Mouse (Mus musculus): Measurements from ENCODE around the gene Ern1. TPM values are rescaled to one million over a fixed set of nuclear protein-coding genes. Genes with fewer than 3 reads are reported as not detected.

Gene Ern1
- polyA plus RNA-seq, 1 experiment from 2014 or later = 7.6 TPM

- no peak overlapping the region for H3K9ac ChIP-seq (ENCODE audit: low read length)
- no peaks in the 10 kb centered on the region for H3K36me3 ChIP-seq (ENCODE audit: control insufficient read depth, insufficient read depth, low read length)
- no peak overlapping the region for H3K4me2 ChIP-seq (ENCODE audit: low read length)
- H3K4me3 ChIP-seq (ENCODE audit: low read depth, low read length) = no peak overlapping the region
- peaks cover 10% of the 10 kb centered on the region for H3K4me1 ChIP-seq (replicated peaks; ENCODE audit: control insufficient read depth, insufficient read depth, low read length)
- WGBS = 75% methylated on average over 5 of the region's 5 CpGs
- ATAC-seq (replicated peaks; ENCODE audit: low FRiP score, low TSS enrichment, low read depth) (peak; percentile 3; the same call in 1 of the 2 replicates), DNase-seq (ENCODE audit: low spot score) (no peak)
- no peaks in the 10 kb centered on the region for H3K9me3 ChIP-seq (ENCODE audit: control insufficient read depth, low read length)
- H3K27me3 ChIP-seq (replicated peaks; ENCODE audit: control insufficient read depth, insufficient read depth, low read length) = no peaks in the 10 kb centered on the region
- no peak overlapping the region for H3K27ac ChIP-seq (ENCODE audit: low read depth)
Measured at GRCm38 (mm10) chr11:106374979-106375378, 112.7 kb downstream of the Ern1 start.

- Histone ChIP-seq H3K9me3 (ENCODE audit: control insufficient read depth, low read length) (no peaks in the 10 kb centered on the region), H3K4me3 (ENCODE audit: low read depth, low read length) (no peak overlapping the region), H3K4me1 (replicated peaks; ENCODE audit: control insufficient read depth, insufficient read depth, low read length) (peaks cover 10% of the 10 kb centered on the region), H3K36me3 (ENCODE audit: control insufficient read depth, insufficient read depth, low read length) (no peaks in the 10 kb centered on the region), H3K27ac (ENCODE audit: low read depth) (no peak overlapping the region; the same call in 1 of the 2 replicates), H3K9ac (ENCODE audit: low read length) (no peak overlapping the region), H3K27me3 (replicated peaks; ENCODE audit: control insufficient read depth, insufficient read depth, low read length) (no peaks in the 10 kb centered on the region), H3K4me2 (ENCODE audit: low read length) (no peak overlapping the region; the same call in 1 of the 2 replicates)
- ATAC-seq (replicated peaks; ENCODE audit: low FRiP score, low TSS enrichment, low read depth) (peak; percentile 55), DNase-seq (ENCODE audit: low spot score) (peak; percentile 60)
- WGBS = 25% methylated on average over 9 of the region's 9 CpGs
Measured at GRCm38 (mm10) chr11:106374559-106374958, 113.1 kb downstream of the Ern1 start.

- no peaks in the 10 kb centered on the region for H3K9me3 ChIP-seq (ENCODE audit: control insufficient read depth, low read length)
- H3K4me2 ChIP-seq (ENCODE audit: low read length) = no peak overlapping the region
- no peak overlapping the region for H3K9ac ChIP-seq (ENCODE audit: low read length)
- no peaks in the 10 kb centered on the region for H3K36me3 ChIP-seq (ENCODE audit: control insufficient read depth, insufficient read depth, low read length)
- H3K4me3 ChIP-seq (ENCODE audit: low read depth, low read length) = no peak overlapping the region
- peaks cover 10% of the 10 kb centered on the region for H3K4me1 ChIP-seq (replicated peaks; ENCODE audit: control insufficient read depth, insufficient read depth, low read length)
- DNase-seq (ENCODE audit: low spot score) (no peak), ATAC-seq (replicated peaks; ENCODE audit: low FRiP score, low TSS enrichment, low read depth) (0 out of 2 replicates have a peak, but pooled peaks have one; percentile 40)
- no peaks in the 10 kb centered on the region for H3K27me3 ChIP-seq (replicated peaks; ENCODE audit: control insufficient read depth, insufficient read depth, low read length)
- WGBS = 38% methylated on average over 11 of the region's 11 CpGs
- H3K27ac ChIP-seq (ENCODE audit: low read depth) = no peak overlapping the region; the same call in 1 of the 2 replicates
Measured at GRCm38 (mm10) chr11:106373998-106374397, 113.7 kb downstream of the Ern1 start.

- H3K36me3 ChIP-seq (ENCODE audit: control insufficient read depth, insufficient read depth, low read length) = no peaks in the 10 kb centered on the region
- DNase-seq (ENCODE audit: low spot score) (peak; percentile 89), ATAC-seq (replicated peaks; ENCODE audit: low FRiP score, low TSS enrichment, low read depth) (no peak)
- no peaks in the 10 kb centered on the region for H3K9me3 ChIP-seq (ENCODE audit: control insufficient read depth, low read length)
- no peaks in the 10 kb centered on the region for H3K27me3 ChIP-seq (replicated peaks; ENCODE audit: control insufficient read depth, insufficient read depth, low read length)
- 8% methylated on average over 3 of the region's 3 CpGs for WGBS
- no peak overlapping the region for H3K27ac ChIP-seq (ENCODE audit: low read depth)
- H3K4me2 ChIP-seq (ENCODE audit: low read length) = no peak overlapping the region
- no peak overlapping the region for H3K4me3 ChIP-seq (ENCODE audit: low read depth, low read length)
- no peak overlapping the region for H3K9ac ChIP-seq (ENCODE audit: low read length)
- 0 out of 2 replicates have a peak, but pooled peaks cover 6% of the 10 kb centered on the region for H3K4me1 ChIP-seq (replicated peaks; ENCODE audit: control insufficient read depth, insufficient read depth, low read length)
Measured at GRCm38 (mm10) chr11:106366316-106366715, 121.3 kb downstream of the Ern1 start.

GRCm38 (mm10) chr11:106365366-106365765 lies 122.3 kb downstream of the Ern1 start, which contains the start of gene Prr29:
Prr29 (plus strand) TSS chr11:106365472.
- Histone ChIP-seq H3K27me3 (replicated peaks; ENCODE audit: control insufficient read depth, insufficient read depth, low read length) (no peaks in the 10 kb centered on the region), H3K4me3 (ENCODE audit: low read depth, low read length) (no peak within 1 kb of the TSS), H3K4me1 (replicated peaks; ENCODE audit: control insufficient read depth, insufficient read depth, low read length) (0 out of 2 replicates have a peak, but pooled peaks cover 6% of the 10 kb centered on the region), H3K4me2 (ENCODE audit: low read length) (no peak within 1 kb of the TSS), H3K27ac (ENCODE audit: low read depth) (no peak within 1 kb of the TSS), H3K9ac (ENCODE audit: low read length) (peak within 1 kb of the TSS; percentile 16; the same call in 1 of the 2 replicates), H3K9me3 (ENCODE audit: control insufficient read depth, low read length) (no peaks in the 10 kb centered on the region), H3K36me3 (ENCODE audit: control insufficient read depth, insufficient read depth, low read length) (no peaks in the 10 kb centered on the region)
- 62% methylated on average over 10 of the region's 10 CpGs for WGBS
- ATAC-seq (replicated peaks; ENCODE audit: low FRiP score, low TSS enrichment, low read depth) = no peak
- DNase-seq (ENCODE audit: low spot score) = no peak

- no peaks in the 10 kb centered on the region for H3K9me3 ChIP-seq (ENCODE audit: control insufficient read depth, low read length)
- H3K27me3 ChIP-seq (replicated peaks; ENCODE audit: control insufficient read depth, insufficient read depth, low read length) = no peaks in the 10 kb centered on the region
- peak overlapping the region; percentile 16; the same call in 1 of the 2 replicates for H3K9ac ChIP-seq (ENCODE audit: low read length)
- 8% methylated on average over 11 of the region's 11 CpGs for WGBS
- H3K27ac ChIP-seq (ENCODE audit: low read depth) = no peak overlapping the region
- H3K36me3 ChIP-seq (ENCODE audit: control insufficient read depth, insufficient read depth, low read length) = no peaks in the 10 kb centered on the region
- no peak overlapping the region for H3K4me2 ChIP-seq (ENCODE audit: low read length)
- H3K4me1 ChIP-seq (replicated peaks; ENCODE audit: control insufficient read depth, insufficient read depth, low read length) = 0 out of 2 replicates have a peak, but pooled peaks cover 6% of the 10 kb centered on the region
- DNase-seq (ENCODE audit: low spot score) (no peak), ATAC-seq (replicated peaks; ENCODE audit: low FRiP score, low TSS enrichment, low read depth) (no peak; the same call in 1 of the 2 replicates)
- H3K4me3 ChIP-seq (ENCODE audit: low read depth, low read length) = no peak overlapping the region
Measured at GRCm38 (mm10) chr11:106364712-106365111, 122.9 kb downstream of the Ern1 start.

- DNase-seq (ENCODE audit: low spot score) = no peak
- Histone ChIP-seq H3K27me3 (replicated peaks; ENCODE audit: control insufficient read depth, insufficient read depth, low read length) (no peaks in the 10 kb centered on the region), H3K4me3 (ENCODE audit: low read depth, low read length) (no peak overlapping the region), H3K36me3 (ENCODE audit: control insufficient read depth, insufficient read depth, low read length) (no peaks in the 10 kb centered on the region), H3K9ac (ENCODE audit: low read length) (no peak overlapping the region), H3K4me2 (ENCODE audit: low read length) (no peak overlapping the region), H3K9me3 (ENCODE audit: control insufficient read depth, low read length) (no peaks in the 10 kb centered on the region), H3K4me1 (replicated peaks; ENCODE audit: control insufficient read depth, insufficient read depth, low read length) (no peaks in the 10 kb centered on the region), H3K27ac (ENCODE audit: low read depth) (no peak overlapping the region)
- WGBS = 27% methylated on average over 5 of the region's 5 CpGs
- ATAC-seq (replicated peaks; ENCODE audit: low FRiP score, low TSS enrichment, low read depth) = no peak
Measured at GRCm38 (mm10) chr11:106359350-106359749, 128.3 kb downstream of the Ern1 start.

- ATAC-seq (replicated peaks; ENCODE audit: low FRiP score, low TSS enrichment, low read depth) (no peak), DNase-seq (ENCODE audit: low spot score) (no peak)
- Histone ChIP-seq H3K9ac (ENCODE audit: low read length) (no peak overlapping the region), H3K4me1 (replicated peaks; ENCODE audit: control insufficient read depth, insufficient read depth, low read length) (no peaks in the 10 kb centered on the region), H3K27me3 (replicated peaks; ENCODE audit: control insufficient read depth, insufficient read depth, low read length) (no peaks in the 10 kb centered on the region), H3K9me3 (ENCODE audit: control insufficient read depth, low read length) (no peaks in the 10 kb centered on the region), H3K4me2 (ENCODE audit: low read length) (no peak overlapping the region), H3K27ac (ENCODE audit: low read depth) (no peak overlapping the region), H3K4me3 (ENCODE audit: low read depth, low read length) (no peak overlapping the region), H3K36me3 (ENCODE audit: control insufficient read depth, insufficient read depth, low read length) (no peaks in the 10 kb centered on the region)
- WGBS = 50% methylated on average over 19 of the region's 19 CpGs
Measured at GRCm38 (mm10) chr11:106355382-106356128, 132.1 kb downstream of the Ern1 start.
